Mouse (Mus musculus) midbrain, embryonic 12.5 days (tissue): ENCODE results near the gene Tmie. TPM values are rescaled to one million over a fixed set of nuclear protein-coding genes. Genes with fewer than 3 reads are reported as not detected.
"Not testable (repeated sequence)": the region's sequence is repeated elsewhere in the genome, so short reads cannot be mapped to it uniquely, and the experiment has no call there.

Experiments used
- ATAC-seq: fragments of 200-750 bp; cut with Nextera tagmentation; 2 replicates; pipeline ENCODE4 v1.8.0; 2017; ENCODE audit warnings: low read depth, moderate TSS enrichment, moderate library complexity; ENCODE audit not compliant: low FRiP score
- H3K27ac ChIP-seq: fragments of 300-500 bp; sonication (generic); replicated peaks from 2 replicates; pipeline ENCODE4 v1.5.1; 2016; ENCODE audit warnings: mild to moderate bottlenecking
- H3K27me3 ChIP-seq: fragments of 300-500 bp; sonication (generic); 2 replicates; pipeline ENCODE4 v1.6.1; 2016; ENCODE audit warnings: mild to moderate bottlenecking
- H3K36me3 ChIP-seq: fragments of 300-500 bp; sonication (generic); 2 replicates; pipeline ENCODE4 v1.6.1; 2016
- H3K4me1 ChIP-seq: fragments of 300-500 bp; sonication (generic); 2 replicates; pipeline ENCODE4 v1.6.1; 2016
- H3K4me2 ChIP-seq: fragments of 300-500 bp; sonication (generic); replicated peaks from 2 replicates; pipeline ENCODE4 v1.6.1; 2016; ENCODE audit warnings: mild to moderate bottlenecking, moderate library complexity
- H3K4me3 ChIP-seq: fragments of 300-500 bp; sonication (generic); 2 replicates; pipeline ENCODE4 v1.5.1; 2016; ENCODE audit warnings: mild to moderate bottlenecking
- H3K9ac ChIP-seq: fragments of 300-500 bp; sonication (generic); replicated peaks from 2 replicates; pipeline ENCODE4 v1.6.1; 2016; ENCODE audit warnings: mild to moderate bottlenecking, moderate library complexity
- H3K9me3 ChIP-seq: fragments of 300-500 bp; sonication (generic); 2 replicates; pipeline ENCODE4 v1.6.1; 2016; ENCODE audit warnings: mild to moderate bottlenecking
- WGBS: fragments of 180-500 bp; shearing (Covaris S2); methylation state at CpG from one replicate; pipeline ENCODE4 v1.1.7; 2016; 5-methylcytosine and 5-hydroxymethylcytosine counted together
- microRNA-seq: library from miRNA; unstranded; fragments of <30 nt; microRNA quantifications from one replicate; pipeline ENCODE4, GENCODE M21; 2017
- polyA plus RNA-seq: library from polyadenylated mRNA; unstranded; fragments of >200 nt; fragmentation: Nextera tagmentation; extraction: Ambion mirVana; gene quantifications from 2 replicates; pipeline ENCODE4 v1.2.1, GENCODE M21; 2016

Tmie gene
- polyA plus RNA-seq, 1 experiment from 2014 or later: 0.17 TPM

DNA sequence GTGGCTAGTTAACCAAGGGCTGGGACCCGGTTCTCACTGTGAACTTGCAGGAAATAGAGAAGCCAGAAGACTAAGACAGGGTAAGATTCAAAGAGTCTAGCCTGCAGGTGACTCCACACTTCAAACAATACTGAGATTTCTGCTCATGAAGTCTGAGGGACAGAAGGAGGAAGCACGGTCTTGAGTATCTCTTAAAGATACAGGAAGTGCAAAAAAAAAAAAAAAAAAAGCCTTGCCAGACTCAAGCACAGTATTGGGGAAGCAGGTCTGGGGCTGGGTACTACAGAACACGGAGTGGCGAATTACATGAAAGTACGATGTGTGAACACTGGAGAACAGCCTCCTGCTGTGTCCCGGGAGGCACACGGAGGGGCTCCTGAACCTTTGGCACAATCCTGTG, 54.1 kb downstream of the Tmie start:
- no peak overlapping the region for H3K9ac ChIP-seq
- 78% methylated on average over 7 of the region's 7 CpGs for WGBS
- H3K4me2 ChIP-seq: no peak overlapping the region
- H3K36me3 ChIP-seq: no peaks in the 10 kb centered on the region
- ATAC-seq: no peak
- no peak overlapping the region for H3K4me3 ChIP-seq
- no peak overlapping the region for H3K27ac ChIP-seq
- H3K4me1 ChIP-seq: no peaks in the 10 kb centered on the region
- 0 out of 2 replicates have a peak, but pooled peaks cover 4% of the 10 kb centered on the region for H3K27me3 ChIP-seq
- H3K9me3 ChIP-seq: no peaks in the 10 kb centered on the region

DNA sequence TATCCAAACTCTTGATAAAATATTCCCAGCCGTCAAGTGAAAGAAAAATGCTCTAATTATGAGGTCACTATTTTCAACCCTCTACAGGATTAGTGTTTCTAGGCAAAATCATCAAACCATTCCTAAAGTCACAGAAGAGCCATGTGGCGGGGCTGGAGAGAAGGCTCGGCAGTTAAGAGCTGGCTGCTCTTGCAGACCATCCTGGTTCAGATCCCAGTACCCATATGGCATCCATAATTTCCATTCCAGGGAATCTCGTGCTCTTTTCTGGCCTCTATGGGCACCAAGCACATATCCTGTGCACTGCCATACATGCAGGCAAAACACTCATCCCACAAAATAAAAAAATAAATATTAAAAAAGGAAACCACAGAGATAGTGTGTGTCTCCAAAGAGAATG, 54.5 kb downstream of the Tmie start:
- Histone ChIP-seq H3K4me2 (no peak overlapping the region), H3K4me3 (no peak overlapping the region), H3K36me3 (no peaks in the 10 kb centered on the region), H3K27me3 (0 out of 2 replicates have a peak, but pooled peaks cover 4% of the 10 kb centered on the region), H3K9me3 (no peaks in the 10 kb centered on the region), H3K9ac (no peak overlapping the region), H3K27ac (no peak overlapping the region), H3K4me1 (no peaks in the 10 kb centered on the region)
- WGBS: 82% methylated on average over 4 of the region's 4 CpGs
- no peak for ATAC-seq

DNA sequence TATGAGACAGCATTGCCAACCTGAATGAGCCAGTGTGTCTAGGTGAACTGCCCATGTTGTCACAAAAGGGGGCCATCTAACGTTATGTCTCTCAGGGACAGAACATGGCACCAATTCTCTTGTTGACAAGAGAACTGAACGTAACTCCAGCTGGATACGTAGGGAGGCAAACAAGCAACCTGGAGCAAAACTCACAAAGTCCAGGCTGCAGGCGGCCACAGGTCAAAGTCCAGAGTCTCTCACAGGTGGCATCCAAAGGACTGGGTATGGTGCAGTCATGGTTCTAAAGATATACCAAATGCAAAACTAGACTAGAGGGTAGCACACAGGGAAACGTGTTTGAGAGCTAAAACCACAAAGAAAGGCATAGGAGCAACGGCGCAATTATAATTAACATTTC, 58.5 kb downstream of the Tmie start:
- H3K4me1 ChIP-seq: no peaks in the 10 kb centered on the region
- H3K36me3 ChIP-seq: no peaks in the 10 kb centered on the region
- no peak overlapping the region for H3K9ac ChIP-seq
- no peaks in the 10 kb centered on the region for H3K27me3 ChIP-seq
- no peak for ATAC-seq
- no peak overlapping the region for H3K4me2 ChIP-seq
- WGBS: 89% methylated on average over 7 of the region's 7 CpGs
- no peaks in the 10 kb centered on the region for H3K9me3 ChIP-seq
- H3K4me3 ChIP-seq: no peak overlapping the region
- no peak overlapping the region for H3K27ac ChIP-seq

DNA sequence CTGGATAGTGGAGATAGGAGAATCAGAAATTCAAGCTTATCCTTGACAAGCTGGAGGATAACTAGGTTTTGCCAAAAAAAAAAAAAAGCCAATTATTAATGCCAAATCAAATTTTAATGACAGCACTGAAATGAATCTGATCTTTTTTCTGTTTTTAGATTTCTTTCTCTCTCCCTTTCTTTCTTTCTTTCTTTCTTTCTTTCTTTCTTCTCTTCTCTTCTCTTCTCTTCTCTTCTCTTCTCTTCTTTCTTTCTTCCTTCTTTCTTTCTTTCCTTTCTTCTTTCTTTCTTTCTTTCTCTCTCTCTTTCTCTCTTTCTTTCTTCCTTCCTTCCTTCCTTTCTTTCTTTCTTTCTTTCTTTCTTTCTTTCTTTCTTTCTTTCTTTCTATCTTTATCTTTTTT, 59.4 kb downstream of the Tmie start:
- not testable (repeated sequence) for H3K4me2 ChIP-seq, H3K4me1 ChIP-seq, H3K27ac ChIP-seq, H3K27me3 ChIP-seq, H3K9me3 ChIP-seq, ATAC-seq, H3K36me3 ChIP-seq, H3K9ac ChIP-seq, H3K4me3 ChIP-seq

Small RNA genes lying within 50 kb of the gene (microRNA-seq; reads per million reads assigned to microRNA genes)
- not detected for gene Gm24269

Other genes with a start within 250 kb of the Tmie start
- 2.6 and 3.4 TPM in 2 replicates for gene Nbeal2, start 226.0 kb downstream of the Tmie start, polyA plus RNA-seq
- 132 and 136 TPM in 2 replicates for gene Ccdc12, start 223.6 kb downstream of the Tmie start, polyA plus RNA-seq
- gene Myl3, start 138.3 kb downstream of the Tmie start, polyA plus RNA-seq: 1.2 and 1.3 TPM in 2 replicates
- gene Pth1r, start 133.0 kb downstream of the Tmie start, polyA plus RNA-seq: 32.8 and 35.7 TPM in 2 replicates
- not detected in 2 replicates for gene Prss42, start 81.9 kb downstream of the Tmie start, polyA plus RNA-seq
- gene Prss44, start 66.1 kb downstream of the Tmie start, polyA plus RNA-seq: not detected in 2 replicates
- not detected in 2 replicates for gene Prss43, start 53.4 kb downstream of the Tmie start, polyA plus RNA-seq
- not detected in 2 replicates for gene Prss45, start 45.5 kb downstream of the Tmie start, polyA plus RNA-seq
- not detected in 2 replicates for gene Prss46, start 35.6 kb downstream of the Tmie start, polyA plus RNA-seq
- gene Prss50, start 22.1 kb downstream of the Tmie start, polyA plus RNA-seq: 0.21 TPM in 1 of 2 replicates, not detected in the other
- 0.88 and 1.3 TPM in 2 replicates for gene Als2cl, start 243 bp downstream of the Tmie start, polyA plus RNA-seq
- gene Fam240a, start 36.7 kb upstream of the Tmie start, polyA plus RNA-seq: not detected in 2 replicates
- gene Tdgf1, start 66.0 kb upstream of the Tmie start, polyA plus RNA-seq: not detected in 2 replicates
- 0.35 TPM in 1 of 2 replicates, not detected in the other for gene Lrrc2, start 71.4 kb upstream of the Tmie start, polyA plus RNA-seq
- not detected in 2 replicates for gene Rtp3, start 110.5 kb upstream of the Tmie start, polyA plus RNA-seq
- gene Ltf, start 139.2 kb upstream of the Tmie start, polyA plus RNA-seq: 1.1 and 1.8 TPM in 2 replicates
- gene Ccrl2, start 177.4 kb upstream of the Tmie start, polyA plus RNA-seq: 1.3 and 1.5 TPM in 2 replicates
- gene Lrrfip2, start 237.5 kb upstream of the Tmie start, polyA plus RNA-seq: 50.5 and 53.6 TPM in 2 replicates